Mouse (Mus musculus): Measurements from ENCODE around the gene Ube2l6.

Ube2l6 gene

DNA sequence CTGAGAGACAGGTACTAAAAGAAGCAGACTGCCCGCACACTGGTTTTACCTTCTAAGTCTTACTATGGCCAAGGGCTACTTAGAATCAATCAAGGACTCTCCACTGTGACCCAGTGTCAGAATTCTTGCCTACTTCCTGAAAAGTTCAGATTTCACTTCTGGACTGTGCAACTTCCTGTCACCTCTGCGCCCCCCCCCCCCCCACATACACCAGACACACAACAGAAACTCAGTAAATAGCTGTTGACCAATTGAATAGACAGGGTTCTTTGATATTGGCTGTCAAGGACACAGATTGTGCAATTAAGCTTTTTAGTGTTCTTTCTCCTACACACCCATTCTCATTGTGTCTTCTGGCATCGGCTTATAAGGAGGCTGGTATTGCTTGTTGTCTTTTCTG is 10.3 kb upstream of the Ube2l6 start:
- in situ Hi-C loops (cut with MboI; ENCODE audit: unreplicated experiment in 2 of 2): loop anchor here in 1 of 2 experiments (5.0 kb wide), 1 partner anchor 41 kb away; no protein-coding TSS in a partner anchor

DNA sequence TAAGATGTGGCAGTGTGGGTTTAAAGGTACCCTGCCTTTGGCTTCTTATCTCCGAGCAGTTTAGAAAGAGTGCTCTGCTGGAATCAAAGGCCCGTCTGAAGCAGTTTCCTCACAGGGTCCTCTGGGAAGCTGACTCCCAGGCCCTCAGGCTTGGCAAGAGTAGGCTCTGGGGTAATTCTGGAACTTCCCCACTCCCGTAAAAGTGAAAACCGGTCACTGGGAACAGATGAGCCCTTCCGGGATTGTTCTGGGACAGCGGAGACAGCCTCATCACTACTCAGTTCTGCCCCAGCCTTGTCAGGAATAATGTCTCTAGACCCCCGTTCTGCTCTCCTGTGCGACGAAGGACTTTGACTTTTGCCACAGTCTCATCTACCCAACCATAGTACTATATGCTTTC is 8.2 kb upstream of the Ube2l6 start:
- in situ Hi-C loops (cut with MboI; ENCODE audit: unreplicated experiment in 2 of 2): no loop called here

DNA sequence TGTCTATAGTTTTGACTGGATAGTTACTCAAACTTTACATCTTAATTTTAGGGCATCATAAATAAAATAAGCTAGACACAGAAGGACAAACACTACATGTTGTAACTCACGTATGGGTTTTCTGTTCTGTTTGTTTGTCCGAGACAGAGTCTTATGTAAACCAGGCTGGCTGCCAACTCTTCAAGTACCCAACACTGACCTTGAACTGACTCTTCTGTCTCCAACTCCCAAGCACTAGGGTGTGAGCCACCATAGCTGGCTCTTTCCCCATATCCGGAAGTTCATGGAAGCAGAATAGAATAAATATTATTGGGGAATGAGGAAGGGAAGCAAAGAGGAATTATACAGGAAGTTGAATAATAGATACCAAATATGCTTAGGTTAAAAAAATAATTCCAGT is 6.1 kb upstream of the Ube2l6 start:
- in situ Hi-C loops (cut with MboI; ENCODE audit: unreplicated experiment in 2 of 2): no loop called here

DNA sequence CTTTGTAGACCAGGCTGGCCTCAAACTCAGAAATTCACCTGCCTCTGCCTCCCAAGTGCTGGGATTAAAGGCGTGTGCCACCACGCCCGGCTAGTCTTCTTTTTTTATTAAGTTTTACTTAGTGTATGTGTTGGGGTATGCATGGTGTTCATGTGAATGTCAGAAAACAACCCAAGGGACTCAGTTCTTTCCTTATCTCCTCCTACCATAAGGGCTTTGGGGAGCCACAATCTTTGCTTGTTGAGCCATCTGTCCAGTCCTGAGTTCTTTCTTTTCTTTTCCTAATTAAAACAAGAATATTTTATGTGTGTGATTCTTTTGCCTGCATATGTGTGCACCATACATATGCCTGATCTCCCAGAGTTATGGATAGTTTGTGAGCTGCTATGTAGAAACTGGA is 5.5 kb upstream of the Ube2l6 start:
- in situ Hi-C loops (cut with MboI; ENCODE audit: unreplicated experiment in 2 of 2): no loop called here

- in situ Hi-C loops (cut with MboI; ENCODE audit: unreplicated experiment in 2 of 2): no loop called here
Observed at GRCm38 (mm10) chr2:84793871-84794270, 4.8 kb upstream of the Ube2l6 start.

GRCm38 (mm10) chr2:84797833-84798492 is 665 bp upstream of the Ube2l6 start:
- in situ Hi-C loops (cut with MboI; ENCODE audit: unreplicated experiment in 2 of 2): no loop called here

GRCm38 (mm10) chr2:84799041-84799561 is 473 bp downstream of the Ube2l6 start:
- in situ Hi-C loops (cut with MboI; ENCODE audit: unreplicated experiment in 2 of 2): no loop called here

DNA sequence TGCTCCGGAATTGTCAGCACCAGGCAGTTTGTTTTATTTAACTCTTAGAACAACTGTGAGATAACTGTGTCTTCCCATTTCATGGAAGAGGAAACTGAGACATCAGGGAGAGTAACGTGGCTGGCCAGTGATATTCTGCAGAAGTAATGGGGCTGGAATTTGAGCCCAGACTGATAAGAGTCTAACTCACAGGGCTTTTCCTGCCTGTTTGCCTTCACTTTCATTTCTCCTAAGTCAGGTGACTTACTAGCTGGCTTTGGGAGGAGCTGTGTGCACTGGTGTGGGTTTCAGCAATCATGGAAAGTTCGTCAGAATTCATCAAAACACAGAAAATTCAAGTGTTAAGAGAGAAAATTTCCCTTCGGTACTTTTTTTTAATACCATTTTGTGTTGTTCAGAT is 1.7 kb downstream of the Ube2l6 start:
- in situ Hi-C loops (cut with MboI; ENCODE audit: unreplicated experiment in 2 of 2): loop anchor here (10.0 kb wide), 1 partner anchor 186 kb away; no protein-coding TSS in a partner anchor

GRCm38 (mm10) chr2:84801223-84801622 is 2.6 kb downstream of the Ube2l6 start:
- in situ Hi-C loops (cut with MboI; ENCODE audit: unreplicated experiment in 2 of 2): loop anchor here (10.0 kb wide), 1 partner anchor 186 kb away; no protein-coding TSS in a partner anchor

DNA sequence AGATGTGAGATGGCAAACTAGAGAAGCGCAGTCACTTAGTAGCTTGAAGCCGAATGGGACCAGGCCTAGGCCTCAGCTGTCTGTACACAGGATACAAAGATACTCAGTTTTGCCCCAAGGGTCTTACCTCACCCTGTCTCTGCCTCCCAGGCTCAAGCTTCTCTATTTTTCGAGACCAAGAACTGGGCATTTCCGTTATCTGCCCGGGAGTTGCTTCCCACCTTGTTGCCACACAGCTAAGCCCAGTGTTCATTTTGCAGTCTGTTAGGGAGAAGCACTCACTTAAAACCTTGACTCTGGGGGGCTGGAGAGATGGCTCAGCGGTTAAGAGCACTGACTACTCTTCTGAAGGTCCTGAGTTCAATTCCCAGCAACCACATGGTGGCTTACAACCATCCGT is 5.3 kb downstream of the Ube2l6 start:
- in situ Hi-C loops (cut with MboI; ENCODE audit: unreplicated experiment in 2 of 2): loop anchor here (10.0 kb wide), 1 partner anchor 189 kb away; no protein-coding TSS in a partner anchor

DNA sequence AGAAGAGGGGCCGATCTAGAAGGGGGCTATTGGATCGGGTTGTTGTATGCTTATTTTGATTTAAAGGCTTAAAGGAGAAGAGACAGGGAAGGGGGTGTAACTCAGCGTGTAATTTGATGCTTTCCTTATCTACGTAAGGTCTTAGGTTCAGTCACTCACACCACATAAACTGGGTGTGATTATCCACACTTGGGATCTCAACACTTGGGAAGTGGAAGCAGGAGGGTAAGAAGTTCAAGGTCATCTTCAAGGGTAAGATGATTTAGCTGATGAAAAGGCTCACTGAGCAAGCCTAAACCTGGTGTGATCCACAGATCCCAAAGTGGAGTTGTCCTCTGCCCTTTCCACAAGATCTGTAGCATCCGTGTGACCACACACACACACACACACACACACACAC is 7.9 kb downstream of the Ube2l6 start:
- in situ Hi-C loops (cut with MboI; ENCODE audit: unreplicated experiment in 2 of 2): loop anchor here (10.0 kb wide), 1 partner anchor 192 kb away; no protein-coding TSS in a partner anchor

- in situ Hi-C loops (cut with MboI; ENCODE audit: unreplicated experiment in 2 of 2): loop anchor here (10.0 kb wide), 1 partner anchor 195 kb away; no protein-coding TSS in a partner anchor
Observed at GRCm38 (mm10) chr2:84809330-84809729, 10.7 kb downstream of the Ube2l6 start.

DNA sequence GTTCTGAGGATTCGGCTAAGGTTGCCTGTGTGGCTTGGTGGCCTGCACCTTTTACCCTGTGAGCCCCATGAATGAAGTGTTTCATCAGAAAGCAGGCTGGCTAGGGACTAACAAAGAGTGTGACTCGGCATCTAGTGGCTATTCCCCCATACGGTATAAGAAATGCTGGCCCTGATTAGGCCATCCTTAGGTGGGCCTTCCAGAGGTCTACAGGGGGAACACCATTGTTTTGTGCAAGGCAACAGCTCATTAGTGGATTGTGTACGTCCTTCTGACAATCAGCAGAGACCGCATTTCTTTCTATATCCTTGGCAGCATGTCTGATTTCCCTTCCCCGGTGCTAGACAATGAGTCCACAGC is 11.9 kb downstream of the Ube2l6 start:
- in situ Hi-C loops (cut with MboI; ENCODE audit: unreplicated experiment in 2 of 2): no loop called here

GRCm38 (mm10) chr2:84810886-84811577 is 12.4 kb downstream of the Ube2l6 start:
- in situ Hi-C loops (cut with MboI; ENCODE audit: unreplicated experiment in 2 of 2): no loop called here

GRCm38 (mm10) chr2:84811880-84812279 is 13.3 kb downstream of the Ube2l6 start:
- in situ Hi-C loops (cut with MboI; ENCODE audit: unreplicated experiment in 2 of 2): no loop called here

DNA sequence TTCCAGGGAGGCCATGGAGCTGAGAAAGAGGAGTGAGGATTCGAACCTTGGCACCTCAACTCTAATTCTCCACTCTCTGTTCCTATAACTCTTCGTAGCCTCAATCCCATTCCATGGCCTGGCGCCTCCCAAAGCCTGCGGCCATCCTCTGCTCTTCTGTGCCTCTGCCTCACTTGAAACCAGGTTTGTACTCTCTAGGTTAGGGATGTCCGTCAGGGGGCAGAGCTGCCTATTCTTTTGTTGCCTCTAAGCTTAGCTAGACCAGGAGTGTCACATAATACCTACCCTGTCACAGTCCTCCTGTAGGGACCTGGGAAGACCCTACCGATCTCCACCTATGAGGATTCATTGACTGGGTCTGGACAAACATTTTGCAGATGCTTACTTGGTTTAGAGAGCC is 14.0 kb downstream of the Ube2l6 start:
- in situ Hi-C loops (cut with MboI; ENCODE audit: unreplicated experiment in 2 of 2): no loop called here

GRCm38 (mm10) chr2:84819861-84820260 is 21.2 kb downstream of the Ube2l6 start:
- in situ Hi-C loops (cut with MboI; ENCODE audit: unreplicated experiment in 2 of 2): loop anchor here in 1 of 2 experiments (10.0 kb wide), 1 partner anchor 145 kb away; the partner anchor contains the start of genes Gm28635, Med19, Selenoh and Tmx2

GRCm38 (mm10) chr2:84822552-84822951 is 23.9 kb downstream of the Ube2l6 start, which contains the start of gene Smtnl1:
Gene Smtnl1 (minus strand): TSS chr2:84822652.
- in situ Hi-C loops (cut with MboI; ENCODE audit: unreplicated experiment in 2 of 2): loop anchor here in 1 of 2 experiments (10.0 kb wide), 1 partner anchor 148 kb away; the partner anchor contains the start of genes Gm28635, Med19, Selenoh and Tmx2

GRCm38 (mm10) chr2:84823237-84823636 is 24.6 kb downstream of the Ube2l6 start:
- in situ Hi-C loops (cut with MboI; ENCODE audit: unreplicated experiment in 2 of 2): loop anchor here in 1 of 2 experiments (10.0 kb wide), 1 partner anchor 148 kb away; the partner anchor contains the start of genes Gm28635, Med19, Selenoh and Tmx2

- in situ Hi-C loops (cut with MboI; ENCODE audit: unreplicated experiment in 2 of 2): loop anchor here (5.0 to 10.0 kb wide), 2 partner anchors 66 to 152 kb away; partner anchors contain the start of genes Gm28635 (in 1 of the 2), Med19 (in 1 of the 2), Selenoh (in 1 of the 2) and Tmx2 (in 1 of the 2)
Observed at GRCm38 (mm10) chr2:84826488-84827282, 28.1 kb downstream of the Ube2l6 start, which contains the start of gene Timm10. Gene Timm10 (plus strand): TSS chr2:84826997.

All from v-Abl transformed pro-B cells (cell line).